Mouse (Mus musculus) erythroblast, embryonic 14.5 days (primary cell): ENCODE results near the gene Git2.

ENCODE experiments used
- GATA1 ChIP-seq: IDR thresholded peaks from 2 replicates; pipeline ENCODE4 v1.6.1; 2012; ENCODE audit warnings: low read length, inconsistent platforms, mixed read lengths
- TAL1 ChIP-seq: IDR thresholded peaks from 3 replicates; pipeline ENCODE4 v1.6.1; 2012; ENCODE audit warnings: low read length, inconsistent platforms, mixed read lengths

DNA sequence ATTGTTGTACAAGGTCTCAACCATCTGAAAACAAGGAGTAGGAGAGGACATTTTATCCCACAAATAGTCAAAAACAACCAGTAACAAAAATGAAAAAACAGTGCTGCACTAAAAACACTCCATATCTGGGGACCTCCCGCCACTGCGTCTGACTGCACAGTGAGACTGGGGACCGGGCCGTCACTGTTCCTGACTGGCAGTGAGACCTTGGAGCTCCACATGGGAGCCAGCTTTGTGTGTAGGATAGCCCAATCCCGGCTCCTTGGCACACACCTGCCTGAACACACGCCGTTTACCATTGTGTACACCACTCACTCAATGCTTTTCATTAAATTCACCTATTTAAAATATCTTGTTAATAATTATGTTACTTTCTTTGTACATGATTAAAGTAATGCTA, 8.1 kb downstream of the Git2 start:
- TF ChIP-seq GATA1 (no peak), TAL1 (no peak)
